Mouse (Mus musculus): ENCODE measurements around the gene Vmac. TPM values are rescaled to one million over a fixed set of nuclear protein-coding genes. Genes with fewer than 3 reads are reported as not detected.

Vmac gene
- polyA plus RNA-seq, 1 experiment from 2014 or later: 14.1 TPM

GRCm38 (mm10) chr17:56761077-56761476, 43.3 kb upstream of the Vmac start:
- H3K4me3 ChIP-seq (ENCODE audit: low read depth, low read length): no peak overlapping the region
- no peak overlapping the region for H3K27ac ChIP-seq (ENCODE audit: low read depth, low read length)

GRCm38 (mm10) chr17:56759261-56759660, 41.4 kb upstream of the Vmac start:
- ATAC-seq (replicated peaks; ENCODE audit: low FRiP score) (no peak), DNase-seq (ENCODE audit: low spot score) (no peak)
- Histone ChIP-seq H3K9me3 (ENCODE audit: control insufficient read depth, low read length) (no peaks in the 10 kb centered on the region), H3K4me2 (ENCODE audit: low read depth, low read length, severe bottlenecking) (no peak overlapping the region), H3K9ac (ENCODE audit: low read length) (no peak overlapping the region), H3K4me3 (ENCODE audit: low read depth, low read length) (no peak overlapping the region), H3K27ac (ENCODE audit: low read depth, low read length) (no peak overlapping the region), H3K36me3 (ENCODE audit: control insufficient read depth, insufficient read depth, low read length) (no peaks in the 10 kb centered on the region), H3K27me3 (ENCODE audit: control insufficient read depth, insufficient read depth, low read length) (peaks cover 37% of the 10 kb centered on the region), H3K4me1 (replicated peaks; ENCODE audit: control insufficient read depth, insufficient read depth, low read length) (peaks cover 15% of the 10 kb centered on the region; the same call in 1 of the 2 replicates)
- WGBS: 69% methylated on average over 7 of the region's 7 CpGs

More at GRCm38 (mm10) chr17:56761077-56761476, 43.3 kb upstream of the Vmac start:
- WGBS: 74% methylated on average over 3 of the region's 3 CpGs
- H3K9ac ChIP-seq (ENCODE audit: low read length): no peak overlapping the region
- ATAC-seq (replicated peaks; ENCODE audit: low FRiP score) (no peak), DNase-seq (ENCODE audit: low spot score) (no peak)
- H3K36me3 ChIP-seq (ENCODE audit: control insufficient read depth, insufficient read depth, low read length): no peaks in the 10 kb centered on the region
- H3K4me2 ChIP-seq (ENCODE audit: low read depth, low read length, severe bottlenecking): no peak overlapping the region
- H3K4me1 ChIP-seq (replicated peaks; ENCODE audit: control insufficient read depth, insufficient read depth, low read length): peaks cover 19% of the 10 kb centered on the region
- H3K9me3 ChIP-seq (ENCODE audit: control insufficient read depth, low read length): no peaks in the 10 kb centered on the region
- peaks cover 18% of the 10 kb centered on the region for H3K27me3 ChIP-seq (ENCODE audit: control insufficient read depth, insufficient read depth, low read length)

- H3K27me3 ChIP-seq (ENCODE audit: control insufficient read depth, insufficient read depth, low read length): peaks cover 48% of the 10 kb centered on the region
- no peak for ATAC-seq (replicated peaks; ENCODE audit: low FRiP score)
Measured at GRCm38 (mm10) chr17:56758132-56758531, 40.3 kb upstream of the Vmac start.

GRCm38 (mm10) chr17:56757416-56758123, 39.7 kb upstream of the Vmac start, which contains the start of gene Nrtn:
TSS of gene Nrtn (minus strand) at chr17:56757530.
- Histone ChIP-seq H3K4me2 (ENCODE audit: low read depth, low read length, severe bottlenecking) (peak within 1 kb of the TSS; percentile 95), H3K36me3 (ENCODE audit: control insufficient read depth, insufficient read depth, low read length) (no peaks in the 10 kb centered on the region), H3K27ac (ENCODE audit: low read depth, low read length) (no peak within 1 kb of the TSS), H3K9me3 (ENCODE audit: control insufficient read depth, low read length) (no peaks in the 10 kb centered on the region), H3K4me3 (ENCODE audit: low read depth, low read length) (peak within 1 kb of the TSS; percentile 40), H3K9ac (ENCODE audit: low read length) (peak within 1 kb of the TSS; percentile 54), H3K27me3 (ENCODE audit: control insufficient read depth, insufficient read depth, low read length) (peaks cover 52% of the 10 kb centered on the region), H3K4me1 (replicated peaks; ENCODE audit: control insufficient read depth, insufficient read depth, low read length) (peaks cover 16% of the 10 kb centered on the region; the same call in 1 of the 2 replicates)
- ATAC-seq (replicated peaks; ENCODE audit: low FRiP score) (peak; percentile 67), DNase-seq (ENCODE audit: low spot score) (peak; percentile 90)
- WGBS: under 1% methylated on average over 45 of the region's 48 CpGs

More at GRCm38 (mm10) chr17:56758132-56758531, 40.3 kb upstream of the Vmac start:
- no peak overlapping the region for H3K27ac ChIP-seq (ENCODE audit: low read depth, low read length)
- H3K4me2 ChIP-seq (ENCODE audit: low read depth, low read length, severe bottlenecking): no peak overlapping the region
- H3K4me3 ChIP-seq (ENCODE audit: low read depth, low read length): no peak overlapping the region
- no peaks in the 10 kb centered on the region for H3K9me3 ChIP-seq (ENCODE audit: control insufficient read depth, low read length)
- H3K9ac ChIP-seq (ENCODE audit: low read length): no peak overlapping the region
- WGBS: 8% methylated on average over 12 of the region's 12 CpGs
- peaks cover 18% of the 10 kb centered on the region; the same call in 1 of the 2 replicates for H3K4me1 ChIP-seq (replicated peaks; ENCODE audit: control insufficient read depth, insufficient read depth, low read length)
- no peaks in the 10 kb centered on the region for H3K36me3 ChIP-seq (ENCODE audit: control insufficient read depth, insufficient read depth, low read length)
- DNase-seq (ENCODE audit: low spot score): peak; percentile 79

DNA sequence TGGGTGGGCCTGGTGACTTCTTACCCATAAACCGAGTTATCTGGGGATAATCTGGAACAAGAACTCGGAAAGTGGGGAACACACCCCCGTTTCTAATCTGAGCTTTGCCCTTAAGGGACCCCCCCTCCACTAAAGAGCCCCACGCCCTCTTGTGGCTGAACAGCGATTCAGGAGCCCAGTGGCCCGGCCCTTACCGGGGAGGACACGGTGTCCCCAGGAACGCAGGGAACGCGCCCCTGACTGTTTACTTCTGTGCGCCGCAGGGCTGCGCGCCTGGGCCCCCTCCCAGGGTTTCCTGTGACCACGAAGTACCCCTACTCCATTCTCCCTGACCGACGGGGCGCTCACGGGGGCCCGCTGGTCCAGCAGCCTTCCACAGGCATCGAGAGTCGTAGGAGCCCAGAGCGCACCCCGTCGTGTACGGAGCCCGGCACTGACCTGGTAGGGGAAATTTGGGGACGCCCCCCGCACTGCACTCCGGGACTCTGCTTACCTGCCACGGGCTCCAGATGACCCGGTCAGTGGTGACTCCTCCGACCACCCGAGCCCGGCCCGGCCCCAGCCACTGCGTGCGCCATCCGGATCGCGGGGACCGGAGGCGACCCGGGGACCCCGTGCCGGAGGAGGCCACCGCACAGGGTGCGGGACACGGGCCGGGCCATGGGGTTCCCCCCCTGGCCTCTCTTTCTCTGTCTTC, 39.0 kb upstream of the Vmac start:
- ATAC-seq (replicated peaks; ENCODE audit: low FRiP score) (peak; percentile 15), DNase-seq (ENCODE audit: low spot score) (peak; percentile 66)
- no peaks in the 10 kb centered on the region for H3K36me3 ChIP-seq (ENCODE audit: control insufficient read depth, insufficient read depth, low read length)
- peak overlapping the region; percentile 95 for H3K4me2 ChIP-seq (ENCODE audit: low read depth, low read length, severe bottlenecking)
- H3K27ac ChIP-seq (ENCODE audit: low read depth, low read length): no peak overlapping the region
- H3K27me3 ChIP-seq (ENCODE audit: control insufficient read depth, insufficient read depth, low read length): peaks cover 59% of the 10 kb centered on the region
- peak overlapping the region; percentile 40 for H3K4me3 ChIP-seq (ENCODE audit: low read depth, low read length)
- WGBS: 1% methylated on average over 44 of the region's 51 CpGs
- H3K4me1 ChIP-seq (replicated peaks; ENCODE audit: control insufficient read depth, insufficient read depth, low read length): peaks cover 11% of the 10 kb centered on the region; the same call in 1 of the 2 replicates
- H3K9ac ChIP-seq (ENCODE audit: low read length): peak overlapping the region; percentile 54
- no peaks in the 10 kb centered on the region for H3K9me3 ChIP-seq (ENCODE audit: control insufficient read depth, low read length)

GRCm38 (mm10) chr17:56754271-56755185, 36.7 kb upstream of the Vmac start:
- no peak overlapping the region for H3K27ac ChIP-seq (ENCODE audit: low read depth, low read length)
- no peak overlapping the region for H3K4me2 ChIP-seq (ENCODE audit: low read depth, low read length, severe bottlenecking)
- no peaks in the 10 kb centered on the region for H3K9me3 ChIP-seq (ENCODE audit: control insufficient read depth, low read length)
- ATAC-seq (replicated peaks; ENCODE audit: low FRiP score) (no peak), DNase-seq (ENCODE audit: low spot score) (peak; percentile 62)
- peaks cover 7% of the 10 kb centered on the region; the same call in 1 of the 2 replicates for H3K4me1 ChIP-seq (replicated peaks; ENCODE audit: control insufficient read depth, insufficient read depth, low read length)
- no peak overlapping the region for H3K4me3 ChIP-seq (ENCODE audit: low read depth, low read length)
- peaks cover 69% of the 10 kb centered on the region for H3K27me3 ChIP-seq (ENCODE audit: control insufficient read depth, insufficient read depth, low read length)
- H3K36me3 ChIP-seq (ENCODE audit: control insufficient read depth, insufficient read depth, low read length): no peaks in the 10 kb centered on the region
- WGBS: 16% methylated on average over 36 of the region's 36 CpGs
- no peak overlapping the region for H3K9ac ChIP-seq (ENCODE audit: low read length)

- Histone ChIP-seq H3K27me3 (ENCODE audit: control insufficient read depth, insufficient read depth, low read length) (peaks cover 69% of the 10 kb centered on the region), H3K9ac (ENCODE audit: low read length) (no peak overlapping the region), H3K9me3 (ENCODE audit: control insufficient read depth, low read length) (no peaks in the 10 kb centered on the region), H3K4me1 (replicated peaks; ENCODE audit: control insufficient read depth, insufficient read depth, low read length) (peaks cover 7% of the 10 kb centered on the region; the same call in 1 of the 2 replicates), H3K4me2 (ENCODE audit: low read depth, low read length, severe bottlenecking) (no peak overlapping the region), H3K36me3 (ENCODE audit: control insufficient read depth, insufficient read depth, low read length) (no peaks in the 10 kb centered on the region), H3K27ac (ENCODE audit: low read depth, low read length) (no peak overlapping the region), H3K4me3 (ENCODE audit: low read depth, low read length) (no peak overlapping the region)
- WGBS: 21% methylated on average over 15 of the region's 15 CpGs
- ATAC-seq (replicated peaks; ENCODE audit: low FRiP score) (no peak), DNase-seq (ENCODE audit: low spot score) (no peak)
Measured at GRCm38 (mm10) chr17:56753452-56753851, 35.6 kb upstream of the Vmac start.

Measured in forebrain, embryonic 11.5 days (tissue).